Mouse (Mus musculus) urinary bladder, postnatal 14 days (tissue): Measurements from ENCODE around the gene Rspo1.
A peak's percentile ranks its signal among the peaks of the same experiment; 100 is the strongest.
"Not testable (repeated sequence)": the region's sequence is repeated elsewhere in the genome, so short reads cannot be mapped to it uniquely, and the experiment has no call there.

ENCODE experiments used
- DNase-seq: peaks from one replicate; pipeline ENCODE4 v3.0.0; 2021; ENCODE audit warnings: low spot score

Rspo1 gene

DNA sequence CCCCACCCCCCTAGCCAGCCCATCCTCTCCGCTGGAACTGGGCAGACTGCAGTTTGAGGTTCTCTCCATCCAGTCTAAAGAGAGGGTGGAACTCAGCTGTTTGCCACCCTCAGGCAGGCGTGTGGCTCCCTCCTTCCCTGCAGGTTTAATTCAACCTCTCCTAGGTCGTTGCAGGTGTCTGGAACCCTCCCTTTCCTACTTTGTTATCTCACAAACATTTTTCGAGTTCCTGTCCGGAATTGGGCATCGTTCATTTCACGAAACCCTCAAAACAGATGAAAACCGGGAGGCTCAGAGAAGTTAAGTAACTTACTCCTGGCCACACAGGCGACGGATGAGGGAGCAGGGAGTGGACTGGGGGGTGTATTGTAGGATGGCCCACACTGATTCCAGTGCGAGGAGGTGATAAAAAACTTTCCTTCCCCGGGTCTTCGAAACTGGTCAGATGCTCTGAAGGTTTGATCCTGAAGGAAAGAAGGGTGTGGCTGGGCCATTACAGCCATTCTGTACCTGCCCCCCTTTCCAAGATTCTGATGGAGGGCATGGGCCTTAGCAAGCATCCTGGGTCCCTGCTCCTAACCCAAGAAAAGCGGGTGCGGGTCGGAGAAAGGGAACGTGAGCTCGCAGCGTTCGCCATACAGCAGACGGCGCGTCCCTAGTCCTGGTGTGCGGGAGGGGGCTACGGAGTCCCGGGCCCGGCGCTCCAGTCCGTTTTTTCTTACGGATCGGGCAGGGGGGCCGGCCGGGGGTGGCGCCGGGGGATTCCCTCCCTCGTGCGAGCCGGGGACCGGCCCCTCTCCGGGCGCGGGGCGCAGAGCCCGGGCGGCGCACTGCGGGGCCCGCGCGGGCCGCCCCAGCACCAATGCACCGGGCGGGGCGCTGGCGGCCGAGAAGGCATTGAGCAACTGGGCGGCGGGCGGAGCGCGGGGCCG is at the start of gene Rspo1:
Rspo1 (plus strand) TSS at position 760 of the 932 bp plus-strand sequence.
- peak; percentile 12 for DNase-seq

DNA sequence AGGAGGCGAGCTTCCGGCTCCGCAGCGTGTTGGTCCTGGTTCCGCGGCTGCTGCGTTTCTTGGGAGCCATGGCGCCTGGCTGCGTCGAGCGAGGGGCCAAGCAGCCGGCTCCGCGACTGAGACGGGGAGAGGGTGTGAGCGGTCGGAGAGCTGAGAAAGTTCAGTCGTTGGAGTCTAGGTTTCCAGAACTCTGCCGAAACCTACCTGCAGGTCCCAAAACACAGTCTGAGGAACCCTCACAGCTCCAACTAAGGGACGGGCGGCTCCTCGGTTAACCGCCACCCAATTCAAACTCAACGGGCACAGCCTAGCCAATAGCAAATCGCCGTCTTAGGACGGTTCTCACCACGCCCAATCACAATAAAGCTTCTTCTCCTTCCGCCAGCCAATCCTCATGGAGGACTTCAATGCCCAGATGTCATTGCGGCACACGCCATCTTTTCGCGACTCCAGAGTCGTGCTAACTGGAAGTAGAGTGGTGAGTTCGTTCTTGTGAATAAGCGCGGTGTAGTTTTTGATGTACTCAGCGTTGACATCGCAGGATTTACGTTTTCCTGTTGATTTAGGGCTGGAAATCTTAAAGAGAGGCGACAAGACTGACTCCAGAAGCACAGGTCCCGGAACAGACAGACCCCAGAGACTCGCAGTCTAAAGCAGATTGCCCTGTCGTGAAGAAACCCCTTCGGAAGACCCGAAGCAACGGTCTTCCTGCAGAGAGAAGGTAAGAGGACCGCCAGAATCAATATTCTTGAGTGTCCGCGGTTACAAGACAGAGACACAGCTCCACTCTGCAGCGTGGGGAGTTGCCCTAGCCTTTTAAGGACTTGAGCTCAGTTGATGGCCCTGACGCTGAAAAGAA is 49.4 kb upstream of the Rspo1 start, which contains the start of gene 9930104L06Rik:
9930104L06Rik (plus strand) TSS at position 436 of the 859 bp plus-strand sequence.
- DNase-seq: peak; percentile 94

DNA sequence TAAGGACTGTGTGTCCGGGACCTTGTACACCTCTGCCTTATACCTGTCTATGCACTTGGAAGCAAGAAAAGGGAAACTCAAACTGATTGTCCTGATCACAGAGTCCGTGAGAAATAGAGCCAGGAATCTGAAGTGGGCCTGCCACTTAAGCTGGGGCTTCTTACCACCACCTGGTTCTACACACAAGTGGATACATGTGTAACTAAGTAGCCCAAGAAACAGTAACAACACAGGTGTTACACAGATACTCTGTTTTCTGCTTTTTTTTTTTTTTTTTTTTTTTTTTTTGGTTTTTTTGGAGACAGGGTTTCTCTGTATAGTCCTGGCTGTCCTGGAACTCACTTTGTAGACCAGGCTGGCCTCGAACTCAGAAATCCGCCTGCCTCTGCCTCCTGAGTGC is 47.0 kb upstream of the Rspo1 start, which contains the start of gene Cdca8:
Cdca8 (minus strand) TSS at position 101 of the 400 bp plus-strand sequence.
- not testable (repeated sequence) for DNase-seq

DNA sequence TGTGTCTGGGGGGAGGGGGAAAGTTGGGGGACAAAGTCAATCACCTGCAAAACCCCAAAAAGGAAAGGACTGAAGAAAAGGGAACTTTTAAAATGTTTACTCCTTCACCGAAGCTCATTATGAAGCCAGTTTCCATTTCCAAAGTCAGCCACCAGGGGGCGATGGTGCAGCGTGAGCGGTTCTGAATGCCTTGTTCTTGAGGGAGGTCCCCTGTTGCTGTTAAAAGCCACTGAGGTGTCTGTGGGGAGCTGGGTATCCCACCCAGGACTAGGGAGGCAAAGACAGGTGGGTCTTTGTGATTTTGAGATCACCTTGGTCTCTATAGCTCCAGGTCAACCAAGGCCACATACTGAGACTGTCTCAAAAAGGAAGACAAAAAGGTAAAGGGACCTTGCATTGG is 43.2 kb upstream of the Rspo1 start:
- DNase-seq: peak; percentile 78

DNA sequence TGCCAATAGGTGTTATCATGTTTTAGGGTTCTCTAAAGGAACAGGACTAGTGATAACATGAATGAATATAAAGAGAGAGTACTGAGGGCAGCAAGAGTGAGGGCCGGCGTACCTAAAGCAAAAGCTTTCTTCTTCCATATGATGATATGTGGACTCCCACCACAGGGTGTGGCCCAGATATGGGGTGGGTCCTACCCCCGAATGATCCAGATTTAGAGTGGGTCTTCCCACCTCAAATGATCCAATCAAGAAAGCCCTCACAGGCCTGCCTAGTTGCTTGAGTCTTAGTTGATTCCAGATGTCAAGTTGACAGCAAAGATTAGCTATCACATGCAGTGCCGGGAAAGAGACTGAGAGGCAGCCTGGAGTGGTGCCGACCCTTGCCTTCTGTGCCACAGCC is 42.4 kb upstream of the Rspo1 start:
- no peak for DNase-seq

DNA sequence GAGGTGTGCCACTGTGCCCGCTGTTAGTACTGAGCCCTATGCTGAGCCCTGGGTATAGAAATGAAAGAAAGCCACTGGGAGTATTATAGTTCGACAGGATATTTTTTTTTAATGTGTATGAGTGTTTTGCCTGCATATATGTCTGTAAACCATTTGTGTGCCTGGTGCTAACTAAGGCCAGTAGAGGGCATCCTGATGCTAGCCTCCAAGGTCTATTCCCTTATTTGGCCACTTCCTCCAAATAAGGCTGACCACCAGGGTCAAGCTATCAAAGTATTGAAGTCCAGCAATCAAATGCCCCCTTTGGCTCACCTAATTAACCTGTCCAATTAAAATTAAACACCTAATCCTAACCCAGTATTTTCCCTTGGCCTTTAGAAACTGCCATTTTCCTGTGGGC is 41.3 kb upstream of the Rspo1 start:
- no peak for DNase-seq

DNA sequence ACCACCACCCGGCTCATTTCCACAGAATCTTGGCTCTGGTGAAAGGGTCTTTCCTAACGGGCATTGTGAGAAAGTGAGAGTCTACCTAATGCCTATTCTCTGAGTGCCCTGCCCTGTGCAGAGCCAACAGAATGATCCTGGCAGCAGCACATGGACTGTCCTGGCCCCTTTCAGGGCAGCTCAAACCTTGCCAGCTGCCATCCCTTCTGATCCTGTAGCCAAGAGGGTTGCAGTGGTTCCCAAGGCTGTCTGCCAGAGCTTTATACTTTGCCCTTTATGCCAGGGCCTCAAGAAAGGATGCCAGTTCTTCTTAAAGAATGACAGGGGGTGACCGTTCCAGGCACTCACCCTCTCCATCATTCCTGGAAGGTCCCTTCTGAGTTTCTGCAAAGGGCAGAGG is 36.7 kb upstream of the Rspo1 start:
- no peak for DNase-seq

DNA sequence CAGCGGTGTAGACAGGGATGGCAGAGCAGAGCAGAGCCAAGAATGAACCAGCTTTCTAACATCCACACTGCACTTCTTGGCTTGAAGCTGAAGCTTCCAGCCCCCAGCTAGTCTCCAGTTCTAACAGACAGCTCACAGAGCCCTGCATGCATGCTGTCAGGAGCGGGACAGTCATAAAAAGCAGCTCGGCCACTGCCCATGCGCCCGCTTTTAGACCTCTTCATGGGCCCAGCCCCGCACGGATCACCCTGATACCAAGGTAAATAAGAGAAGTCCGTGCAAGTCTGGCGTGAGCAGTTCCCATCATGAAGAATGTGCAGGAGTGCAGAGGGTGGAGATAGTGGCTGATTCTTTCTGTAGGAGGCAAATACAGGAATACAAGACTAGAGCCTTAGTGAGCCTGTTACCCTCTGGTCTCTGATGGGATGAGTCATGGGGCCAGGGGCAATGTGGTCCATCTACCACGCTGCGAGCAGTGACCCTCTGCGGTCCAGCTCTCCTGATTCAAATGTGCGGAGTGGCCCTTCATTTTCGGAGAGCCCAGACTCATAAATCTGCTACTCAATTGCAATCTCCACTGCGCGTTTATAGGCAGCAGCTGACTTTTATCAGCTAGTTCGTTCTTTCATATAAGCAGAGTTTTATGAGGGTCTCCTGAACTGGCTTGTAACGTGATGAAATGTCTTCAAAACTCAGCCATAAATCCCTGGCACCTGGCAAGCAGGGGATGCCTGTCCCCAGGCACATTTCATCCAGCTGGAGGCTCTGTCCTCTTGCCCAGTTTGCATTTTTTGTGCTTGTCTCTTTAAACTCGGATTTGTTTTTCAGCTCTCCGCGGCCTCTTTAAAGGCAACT is 35.8 kb upstream of the Rspo1 start:
- peak; percentile 50 for DNase-seq

DNA sequence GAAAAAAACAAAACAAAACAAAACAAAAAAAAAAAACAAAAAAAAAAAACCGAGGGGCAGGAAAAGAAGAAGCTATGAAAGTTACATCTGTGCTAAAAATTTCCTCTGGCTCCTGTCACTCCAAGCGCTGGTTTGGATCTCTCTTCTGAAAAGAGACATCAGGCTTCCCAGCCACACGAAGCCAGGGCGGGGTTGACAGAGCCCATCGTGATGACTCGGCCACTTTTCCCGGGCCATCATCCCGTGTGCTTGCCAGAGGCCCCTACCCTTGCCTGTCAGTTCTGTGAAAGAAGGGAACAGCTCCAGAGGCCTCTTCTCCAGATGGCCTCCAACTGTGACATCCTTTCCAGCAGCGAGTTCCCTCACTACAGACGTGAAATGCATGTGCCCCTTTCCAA is 35.2 kb upstream of the Rspo1 start:
- DNase-seq: peak; percentile 20

DNA sequence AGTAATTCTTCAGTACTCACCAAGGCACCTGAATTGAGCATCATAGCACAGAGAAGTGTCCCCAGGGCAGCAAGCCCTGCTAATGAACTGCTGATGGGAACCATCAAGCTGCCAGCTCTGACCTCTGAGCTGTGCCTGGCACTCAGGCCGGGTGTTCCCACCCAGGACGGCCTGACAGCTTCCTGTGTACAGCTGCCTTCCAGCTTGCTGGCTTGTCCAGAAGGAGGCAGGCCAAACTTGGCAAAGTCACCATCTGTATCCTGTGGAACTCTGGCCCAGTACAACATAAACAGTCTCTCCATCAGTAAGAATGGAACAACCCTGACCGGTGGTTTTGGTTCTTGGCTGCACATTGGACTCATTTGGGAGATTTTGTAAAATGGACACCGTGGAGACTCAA is 32.7 kb upstream of the Rspo1 start:
- no peak for DNase-seq

DNA sequence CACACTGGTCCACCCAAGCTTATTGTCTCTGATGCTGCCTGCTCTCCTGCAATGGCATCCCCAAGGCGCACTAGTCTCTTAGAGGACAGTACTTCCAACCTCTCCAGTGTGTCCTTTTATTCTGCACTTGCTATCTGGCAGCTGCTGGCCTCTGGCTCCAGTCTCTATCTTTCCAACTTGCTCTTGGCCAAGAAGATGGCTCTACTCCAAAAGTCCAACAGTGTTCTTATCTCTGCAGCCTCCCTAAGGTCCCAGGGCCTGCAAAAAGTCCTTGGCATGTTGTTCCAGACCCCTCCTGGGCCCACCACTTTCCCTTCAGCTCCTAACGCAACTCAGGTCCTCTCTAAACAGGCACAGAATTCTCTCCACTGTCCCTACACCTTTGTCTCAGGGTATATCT is 28.9 kb upstream of the Rspo1 start:
- no peak for DNase-seq

DNA sequence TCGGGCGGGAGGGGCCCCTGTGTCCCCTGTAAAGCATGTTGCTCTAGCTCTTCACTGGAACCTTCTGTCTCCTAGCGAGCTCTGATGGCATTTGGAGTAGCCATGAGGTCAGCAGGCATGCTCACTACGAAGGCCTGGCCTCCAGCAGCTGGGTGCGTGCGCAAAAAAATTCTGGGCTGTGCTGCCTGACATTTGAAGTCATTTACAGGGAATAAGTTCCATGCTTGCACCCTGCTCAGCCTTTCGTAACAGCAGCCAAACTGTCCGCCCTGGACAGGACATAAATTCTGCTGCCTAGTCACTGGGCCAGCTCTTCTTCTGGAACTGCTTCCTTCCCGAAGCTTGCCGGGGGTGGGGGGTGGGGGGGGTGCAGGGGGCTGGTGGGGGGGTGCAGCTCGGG is 27.2 kb upstream of the Rspo1 start:
- peak; percentile 51 for DNase-seq

DNA sequence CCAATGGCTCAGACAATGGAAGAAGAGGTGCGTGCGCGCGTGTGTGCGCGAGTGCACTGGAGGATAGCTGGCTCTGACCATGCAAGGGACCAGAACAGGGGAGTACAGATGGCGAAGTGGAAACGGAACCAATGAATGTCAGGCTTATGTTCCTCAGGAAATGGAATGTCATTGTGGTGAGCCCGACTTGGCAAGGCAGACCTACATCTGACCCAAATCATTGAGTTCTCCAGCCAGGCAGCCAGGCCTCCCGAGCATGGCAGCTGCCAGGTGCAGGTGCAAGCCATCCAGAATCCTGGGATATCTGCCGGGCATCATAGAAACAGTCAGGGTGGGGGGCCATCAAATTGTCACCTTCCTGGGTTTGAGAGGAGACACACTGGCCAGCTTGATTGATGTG is 25.3 kb upstream of the Rspo1 start:
- DNase-seq: no peak

DNA sequence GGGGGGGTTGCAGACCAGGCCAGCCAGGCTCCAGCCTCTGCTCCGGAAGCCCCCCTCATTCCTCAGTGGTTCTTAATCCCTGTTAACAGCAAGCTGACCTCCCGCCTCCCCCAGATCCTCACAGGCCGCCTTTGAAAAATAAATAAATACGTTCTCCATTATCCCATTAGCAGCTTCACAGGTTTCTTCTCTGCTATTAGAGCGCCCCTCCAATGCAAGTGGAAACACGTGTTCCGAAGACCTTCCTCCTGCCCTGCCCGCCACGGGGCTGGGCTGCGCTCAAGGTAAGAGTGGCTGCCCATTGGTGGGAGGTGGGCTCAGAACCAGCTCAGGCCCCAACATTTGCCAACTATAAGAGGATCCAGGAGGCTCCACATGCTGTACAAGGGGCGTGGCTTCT is 23.7 kb upstream of the Rspo1 start:
- no peak for DNase-seq

DNA sequence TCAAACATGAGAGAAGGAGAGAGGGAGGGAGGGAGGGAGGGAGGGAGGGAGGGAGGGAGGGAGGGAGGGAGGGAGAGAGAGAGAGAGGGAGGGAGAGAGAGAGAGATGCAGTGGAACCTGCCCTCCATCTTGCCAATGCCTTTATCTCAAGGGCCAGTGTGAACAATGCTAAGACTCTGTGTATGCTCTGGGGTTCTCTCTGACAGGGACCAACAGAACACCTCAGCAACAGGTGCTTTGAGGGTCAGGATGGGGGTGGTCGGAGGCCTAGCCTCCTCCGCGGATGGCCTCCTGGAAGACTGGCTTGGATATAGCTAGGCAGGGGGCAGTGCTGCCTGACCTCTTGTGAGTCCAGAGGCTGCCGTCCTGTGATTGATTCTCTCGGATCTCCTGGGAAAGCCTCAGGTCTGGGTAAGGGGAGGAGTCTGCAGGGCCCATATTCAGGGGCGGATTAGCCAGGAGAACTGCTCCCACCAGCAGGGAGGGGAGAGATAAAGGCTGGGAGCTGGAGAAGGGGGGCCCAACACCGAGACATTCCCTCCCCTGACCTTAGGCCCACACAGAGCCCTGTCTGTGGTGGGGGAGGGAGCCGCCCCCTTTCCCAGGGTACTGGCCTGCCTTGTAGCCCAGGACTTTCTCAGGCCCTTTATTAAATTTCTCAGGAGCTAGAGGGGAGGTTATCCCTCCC is 21.2 kb upstream of the Rspo1 start:
- DNase-seq: no peak

DNA sequence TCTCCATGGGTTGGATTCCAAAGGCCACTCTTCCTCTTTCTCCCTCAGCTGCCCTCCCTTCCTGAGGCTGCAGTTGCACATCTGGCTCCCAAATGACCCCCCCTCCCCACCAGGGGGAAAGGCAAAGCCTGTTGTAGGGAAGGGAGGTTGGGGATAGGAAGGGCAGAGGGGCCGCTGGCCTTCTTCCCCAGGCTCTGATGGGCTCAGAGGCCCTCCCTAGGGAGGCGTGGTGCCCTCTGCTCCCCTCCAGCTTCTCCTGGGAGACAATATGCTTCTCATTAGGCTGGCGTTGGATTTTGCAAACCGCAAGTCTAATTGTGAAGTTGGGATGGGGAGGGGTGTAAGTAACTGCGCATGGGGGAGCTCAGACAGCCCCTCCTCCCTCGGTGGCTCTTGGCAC is 17.5 kb upstream of the Rspo1 start:
- no peak for DNase-seq

DNA sequence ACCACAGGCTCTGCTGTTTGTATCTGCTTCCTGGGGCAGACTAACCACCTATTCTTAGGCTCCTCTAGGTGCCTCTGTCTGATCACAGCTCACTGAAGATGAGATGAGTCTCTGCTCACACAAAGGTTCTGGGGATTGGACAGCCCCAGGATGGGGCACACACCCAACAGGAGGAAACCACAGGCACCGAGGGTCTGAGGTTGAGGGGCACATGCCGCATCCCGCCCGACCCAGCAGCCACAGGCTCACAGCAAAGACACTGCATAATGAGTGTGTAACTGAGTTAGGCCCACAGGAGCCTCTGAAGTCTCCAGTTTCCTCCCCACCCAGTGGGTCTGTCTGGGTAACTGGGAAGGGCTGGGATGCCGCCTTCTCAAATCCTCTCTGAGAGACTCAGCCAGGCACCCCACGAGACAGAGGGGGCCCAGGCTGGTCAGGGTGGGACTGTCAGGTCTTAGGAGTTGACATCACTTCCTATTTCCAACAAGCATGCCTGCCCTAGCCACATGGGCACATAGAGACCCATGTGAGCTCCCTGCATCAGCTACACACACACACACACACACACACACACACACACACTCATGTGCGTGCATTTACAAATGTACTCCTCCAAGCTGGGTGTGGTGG is 16.9 kb upstream of the Rspo1 start:
- DNase-seq: no peak

DNA sequence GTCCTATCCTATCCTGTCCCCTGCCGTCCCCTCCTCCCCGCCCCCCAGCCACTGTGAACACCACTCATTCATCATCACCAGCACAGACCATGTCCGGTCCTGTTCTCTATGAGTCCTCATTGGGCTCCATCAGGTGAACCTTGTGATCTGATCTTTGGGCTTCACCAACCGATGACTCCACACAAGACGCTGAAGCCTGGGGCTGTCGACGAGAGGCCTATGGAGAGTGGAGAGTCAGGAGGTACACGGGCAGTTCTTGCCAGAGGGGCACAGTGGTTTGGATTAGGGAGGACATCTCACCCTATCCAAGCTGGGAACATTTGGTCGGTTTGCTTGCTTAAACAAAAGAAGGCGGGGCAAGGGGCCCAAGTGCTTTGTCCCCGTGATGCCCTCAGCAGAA is 16.0 kb upstream of the Rspo1 start:
- DNase-seq: no peak

DNA sequence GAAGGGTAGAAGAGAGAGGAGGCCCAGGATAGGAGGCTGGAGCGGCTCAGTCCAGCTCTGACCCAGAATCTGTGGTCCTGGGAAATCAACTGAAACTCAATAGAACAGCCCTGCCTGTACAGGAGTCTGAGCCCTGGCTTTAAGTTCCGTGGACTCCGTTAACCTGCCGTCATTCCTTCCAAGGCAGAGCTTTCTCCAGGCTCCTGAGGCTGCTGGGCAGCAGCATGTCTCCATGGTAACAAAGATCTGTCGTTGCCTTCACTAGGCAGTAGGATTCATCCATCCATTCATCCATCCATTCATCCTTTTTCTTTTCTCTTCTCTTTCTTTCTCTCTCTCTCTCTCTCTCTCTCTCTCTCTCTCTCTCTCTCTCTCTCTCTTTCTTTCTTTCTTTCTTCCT is 15.6 kb upstream of the Rspo1 start:
- no peak for DNase-seq

DNA sequence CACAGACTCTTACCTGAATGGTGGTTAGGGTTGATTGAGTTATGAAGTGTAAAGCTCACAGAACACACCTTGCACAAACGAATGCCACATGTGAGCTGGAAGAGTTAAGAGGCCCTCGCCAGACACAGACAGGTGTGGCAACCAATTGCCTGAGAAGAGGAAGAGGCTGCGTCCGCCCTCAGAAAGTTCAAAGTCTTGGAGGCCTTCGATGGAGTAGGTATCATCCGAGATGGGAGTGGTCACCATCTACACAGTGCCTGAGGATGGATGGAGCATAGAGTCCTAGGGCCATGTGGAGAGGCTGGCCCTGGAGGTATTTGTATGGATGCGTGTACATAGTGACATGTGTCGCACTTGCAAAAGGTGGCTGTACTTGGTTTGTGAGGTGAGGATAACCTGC is 15.1 kb upstream of the Rspo1 start:
- no peak for DNase-seq

DNA sequence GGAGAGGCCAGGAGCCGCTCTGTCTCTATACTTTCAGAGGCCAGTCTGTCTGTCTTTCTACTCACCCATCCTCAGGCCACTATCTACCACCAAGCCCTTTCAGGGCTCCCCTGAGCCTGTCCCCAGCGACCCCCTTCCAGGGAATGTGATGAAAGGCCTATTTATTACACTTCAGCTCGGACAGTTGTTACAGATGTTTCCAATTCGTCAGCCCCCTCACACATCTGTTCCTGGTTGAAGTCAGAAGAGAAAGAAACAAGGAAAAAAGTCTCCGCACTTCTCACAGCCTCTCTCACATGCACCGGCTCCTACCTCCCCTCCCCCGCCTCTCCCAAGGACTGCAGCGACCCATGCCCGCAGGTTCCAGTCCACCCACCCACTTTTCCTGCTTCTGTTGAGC is 13.9 kb upstream of the Rspo1 start:
- no peak for DNase-seq
